ENCODE assay signal across 8 mouse cellular contexts in genomic region chr10:77127926-77128325, GRCm38 (mm10). TPM values are rescaled to one million over a fixed set of nuclear protein-coding genes. Genes with fewer than 3 reads are reported as not detected.
A peak's percentile ranks its signal among the peaks of the same experiment; 100 is the strongest.
DNase-seq lines count a peak whose midpoint lies in the region; ATAC-seq and TF ChIP-seq lines count a peak whose summit lies in the region.

No protein-coding gene starts in this region.

- no peaks in the 10 kb centered on the region for H3K36me3 ChIP-seq in liver, embryonic 14.5 days (replicated peaks; ENCODE audit: control insufficient read depth, insufficient read depth, low read depth)
- H3K36me3 ChIP-seq in liver, embryonic 12.5 days, result no peaks in the 10 kb centered on the region
- no peaks in the 10 kb centered on the region for H3K36me3 ChIP-seq in midbrain, embryonic 11.5 days (ENCODE audit: control insufficient read depth, insufficient read depth, low read length)

- no peak for DNase-seq in liver, embryonic 14.5 days (ENCODE audit: low read depth in 3 of 3, low spot score in 3 of 3)
- peak; percentile 84 for DNase-seq in adrenal gland, postnatal 10 days
- DNase-seq in kidney, adult 9 months, result peak; percentile 97
- DNase-seq in lung, postnatal 4 days, result peak; percentile 52 to 58
- DNase-seq in urinary bladder, adult 18-20 months (ENCODE audit: low spot score in 2 of 2), result no peak
- no peak for DNase-seq in thymus, postnatal 14 days
- no peak for DNase-seq in midbrain, embryonic 11.5 days (ENCODE audit: low spot score, missing footprints)

- no peak overlapping the region for H3K27ac ChIP-seq in liver, embryonic 14.5 days
- H3K27ac ChIP-seq in liver, embryonic 12.5 days, result no peak overlapping the region
- H3K27ac ChIP-seq in midbrain, embryonic 11.5 days (ENCODE audit: low read depth, low read length), result no peak overlapping the region

- no peaks in the 10 kb centered on the region for H3K9me3 ChIP-seq in liver, embryonic 14.5 days (ENCODE audit: control insufficient read depth, low read length)
- no peaks in the 10 kb centered on the region for H3K9me3 ChIP-seq in liver, embryonic 12.5 days (replicated peaks)
- no peaks in the 10 kb centered on the region for H3K9me3 ChIP-seq in midbrain, embryonic 11.5 days (ENCODE audit: control insufficient read depth, low read length)

- no peaks in the 10 kb centered on the region for H3K27me3 ChIP-seq in liver, embryonic 14.5 days (ENCODE audit: control insufficient read depth, insufficient read depth, low read length)
- no peaks in the 10 kb centered on the region for H3K27me3 ChIP-seq in liver, embryonic 12.5 days (replicated peaks)
- no peaks in the 10 kb centered on the region for H3K27me3 ChIP-seq in midbrain, embryonic 11.5 days (ENCODE audit: control insufficient read depth, insufficient read depth, low read length)

- peak; percentile 71 for TF ChIP-seq CTCF in liver, embryonic 14.5 days (IDR thresholded peaks at IDR 0.05; ENCODE audit: low read depth)

- no peak overlapping the region for H3K4me3 ChIP-seq in liver, embryonic 14.5 days (ENCODE audit: insufficient read depth in 1 of 2, low read depth in 2 of 2, low read length in 2 of 2)
- H3K4me3 ChIP-seq in liver, embryonic 12.5 days, result no peak overlapping the region
- H3K4me3 ChIP-seq in midbrain, embryonic 11.5 days (ENCODE audit: low read depth, low read length), result no peak overlapping the region

- TF ChIP-seq EP300 in liver, embryonic 14.5 days (IDR thresholded peaks at IDR 0.05; ENCODE audit: low read depth), result no peak

- ATAC-seq in liver, embryonic 14.5 days (ENCODE audit: insufficient read depth), result 0 out of 2 replicates have a peak, but pooled peaks have one; percentile 17
- ATAC-seq in liver, embryonic 12.5 days, result no peak
- ATAC-seq in midbrain, embryonic 11.5 days (ENCODE audit: low FRiP score), result no peak

- 63% methylated on average over 2 of the region's 2 CpGs for WGBS in liver, embryonic 14.5 days (ENCODE audit: insufficient replicate concordance)
- 46% methylated on average over 2 of the region's 2 CpGs for WGBS in liver, embryonic 12.5 days (ENCODE audit: insufficient replicate concordance)
- 76% methylated on average over 2 of the region's 2 CpGs for WGBS in midbrain, embryonic 11.5 days

- H3K9ac ChIP-seq in liver, embryonic 14.5 days (replicated peaks), result no peak overlapping the region
- no peak overlapping the region for H3K9ac ChIP-seq in liver, embryonic 12.5 days
- H3K9ac ChIP-seq in midbrain, embryonic 11.5 days (ENCODE audit: low read length), result no peak overlapping the region

- no peak overlapping the region for H3K4me2 ChIP-seq in liver, embryonic 14.5 days (ENCODE audit: low read depth)
- H3K4me2 ChIP-seq in liver, embryonic 12.5 days, result no peak overlapping the region
- no peak overlapping the region for H3K4me2 ChIP-seq in midbrain, embryonic 11.5 days

- peaks cover 10 to 24% of the 10 kb centered on the region in 2 experiments for H3K4me1 ChIP-seq in liver, embryonic 14.5 days (replicated peaks; ENCODE audit: control insufficient read depth in 2 of 2, insufficient read depth in 2 of 2, low read length in 1 of 2)
- peaks cover 48% of the 10 kb centered on the region for H3K4me1 ChIP-seq in liver, embryonic 12.5 days
- peaks cover 10% of the 10 kb centered on the region for H3K4me1 ChIP-seq in midbrain, embryonic 11.5 days (ENCODE audit: control insufficient read depth, insufficient read depth, low read length)

RNA-seq across cellular contexts. Expression of gene Col18a1, which starts 38.4 kb away (rescaled TPM):
- polyA plus RNA-seq in liver, embryonic 14.5 days (2012; rRNA removed), result 24.6 and 34.7 TPM in 2 replicates
- 31.4 and 41.2 TPM in 2 replicates for polyA plus RNA-seq in liver, embryonic 14.5 days (2014; fragmentation: Nextera tagmentation; extraction: Ambion mirVana)
- polyA plus RNA-seq in liver, embryonic 12.5 days (2016; fragmentation: Nextera tagmentation; extraction: Ambion mirVana), result 38.3 and 42.4 TPM in 2 replicates
- total RNA-seq in adrenal gland, postnatal 10 days (2021), result 100 to 1,000 TPM in 1 of 2 experiments, 10 to 100 TPM in 1; 85.2 to 159 TPM
- polyA plus RNA-seq in midbrain, embryonic 11.5 days (2014; fragmentation: Nextera tagmentation; extraction: Ambion mirVana), result 46.8 and 52.2 TPM in 2 replicates

Comparison
In these comparisons a context has a peak if more than half of its experiments do, and no peak if none do; other contexts are left out.
1. DNase-seq: peak in adrenal gland, postnatal 10 days (single experiment), kidney, adult 9 months (single experiment) and lung, postnatal 4 days (2 of 2); none in liver, embryonic 14.5 days (0 of 3), urinary bladder, adult 18-20 months (0 of 2), thymus, postnatal 14 days (single experiment) and midbrain, embryonic 11.5 days (single experiment).